Mouse (Mus musculus) spleen, adult 2 months (tissue): ENCODE results near the gene Rpgrip1l. TPM values are rescaled to one million over a fixed set of nuclear protein-coding genes. Genes with fewer than 3 reads are reported as not detected.

Experiments used
- DNase-seq, 2 experiments: peaks; one replicate each; pipeline versions ENCODE4 v3.0.0 to v3.0.0-alpha.2; 2012 to 2021; ENCODE audit warnings: low spot score in 2 of 2, low read depth in 1 of 2
- H3K27ac ChIP-seq: fragments of 200-500 bp; 2 replicates; pipeline ENCODE4 v1.5.1; 2012; ENCODE audit warnings: low read length, inconsistent platforms; ENCODE audit not compliant: insufficient read depth
- H3K27me3 ChIP-seq: fragments of 200-500 bp; 2 replicates; pipeline ENCODE4 v1.6.1; 2012; ENCODE audit warnings: mild to moderate bottlenecking, moderate library complexity, low read length, inconsistent platforms; ENCODE audit not compliant: control insufficient read depth, insufficient read depth
- H3K36me3 ChIP-seq: fragments of 200-500 bp; 2 replicates; pipeline ENCODE4 v1.6.1; 2012; ENCODE audit warnings: mild to moderate bottlenecking, low read length, inconsistent platforms; ENCODE audit not compliant: control insufficient read depth, insufficient read depth
- H3K4me1 ChIP-seq: fragments of 200-500 bp; 2 replicates; pipeline ENCODE4 v1.6.1; 2011; ENCODE audit warnings: inconsistent platforms; ENCODE audit not compliant: control insufficient read depth, insufficient read depth, insufficient read length
- H3K4me3 ChIP-seq: fragments of 200-500 bp; 2 replicates; pipeline ENCODE4 v1.5.1; 2011; ENCODE audit warnings: mild to moderate bottlenecking, inconsistent platforms; ENCODE audit not compliant: insufficient read depth, insufficient read length; ENCODE audit errors: extremely low read depth
- CTCF ChIP-seq: fragments of 200-500 bp; IDR thresholded peaks from 2 replicates; pipeline ENCODE4 v1.5.1; 2011; ENCODE audit warnings: mild to moderate bottlenecking, inconsistent platforms; ENCODE audit not compliant: insufficient read depth, insufficient read length, insufficient replicate concordance; ENCODE audit errors: extremely low read depth
- POLR2A ChIP-seq: fragments of 200-500 bp; IDR thresholded peaks from 2 replicates; pipeline ENCODE4 v1.6.1; 2011; ENCODE audit warnings: low read depth, low read length, inconsistent platforms
- WGBS: fragments of 180-500 bp; shearing (Covaris S2); methylation state at CpG from one replicate; pipeline ENCODE4 v1.1.7; 2018; 5-methylcytosine and 5-hydroxymethylcytosine counted together
- polyA plus RNA-seq: library from polyadenylated mRNA; depleted of rRNA; stranded (reverse); fragments of >200 nt; gene quantifications from 2 replicates; pipeline ENCODE4 v1.2.3, GENCODE M21; 2012; rRNA removed

Rpgrip1l gene
- polyA plus RNA-seq: 0.27 and 0.30 TPM in 2 replicates

- 1% methylated on average over 59 of the region's 59 CpGs for WGBS
- H3K27ac ChIP-seq: peak within 1 kb of the TSS; percentile 63
Observed at GRCm38 (mm10) chr8:91312835-91313832, at the start of gene Rpgrip1l, which contains the start of gene Fto. Gene Rpgrip1l (minus strand): TSS chr8:91313262. Gene Fto (plus strand): TSS chr8:91313525.

GRCm38 (mm10) chr8:91360644-91361357 is 47.7 kb upstream of the Rpgrip1l start:
- peaks cover 3% of the 10 kb centered on the region; the same call in 1 of the 2 replicates for H3K4me1 ChIP-seq
- H3K4me3 ChIP-seq: no peak overlapping the region
- no peak for DNase-seq
- H3K27ac ChIP-seq: no peak overlapping the region
- TF ChIP-seq CTCF (no peak), POLR2A (no peak)
- WGBS: 31% methylated on average over 10 of the region's 10 CpGs
- H3K27me3 ChIP-seq: no peaks in the 10 kb centered on the region
- no peaks in the 10 kb centered on the region for H3K36me3 ChIP-seq

More at GRCm38 (mm10) chr8:91312835-91313832, at the start of gene Rpgrip1l, which contains the start of gene Fto:
- Histone ChIP-seq H3K27me3 (no peaks in the 10 kb centered on the region), H3K36me3 (no peaks in the 10 kb centered on the region), H3K4me3 (peak within 1 kb of the TSS; percentile 79), H3K4me1 (no peaks in the 10 kb centered on the region; the same call in 1 of the 2 replicates)
- no peak for TF ChIP-seq CTCF
- DNase-seq: peak; percentile 96 to 97

GRCm38 (mm10) chr8:91359511-91359910 is 46.4 kb upstream of the Rpgrip1l start:
- Histone ChIP-seq H3K27me3 (no peaks in the 10 kb centered on the region), H3K4me3 (no peak overlapping the region), H3K36me3 (no peaks in the 10 kb centered on the region; the same call in 1 of the 2 replicates), H3K27ac (no peak overlapping the region), H3K4me1 (peaks cover 3% of the 10 kb centered on the region; the same call in 1 of the 2 replicates)
- DNase-seq: no peak
- TF ChIP-seq POLR2A (no peak), CTCF (no peak)
- 87% methylated on average over 9 of the region's 9 CpGs for WGBS

- Histone ChIP-seq H3K27me3 (no peaks in the 10 kb centered on the region), H3K27ac (no peak overlapping the region), H3K4me3 (no peak overlapping the region), H3K36me3 (no peaks in the 10 kb centered on the region; the same call in 1 of the 2 replicates), H3K4me1 (peaks cover 3% of the 10 kb centered on the region; the same call in 1 of the 2 replicates)
- 90% methylated on average over 5 of the region's 5 CpGs for WGBS
- no peak for TF ChIP-seq POLR2A
- TF ChIP-seq CTCF: no peak
- DNase-seq: no peak
Observed at GRCm38 (mm10) chr8:91358016-91358415, 45.0 kb upstream of the Rpgrip1l start.

- Histone ChIP-seq H3K27me3 (no peaks in the 10 kb centered on the region), H3K4me3 (no peak overlapping the region), H3K36me3 (no peaks in the 10 kb centered on the region; the same call in 1 of the 2 replicates), H3K27ac (no peak overlapping the region), H3K4me1 (peaks cover 3% of the 10 kb centered on the region; the same call in 1 of the 2 replicates)
- TF ChIP-seq POLR2A: no peak
- no peak for TF ChIP-seq CTCF
- WGBS: 74% methylated on average over 4 of the region's 4 CpGs
- DNase-seq: no peak
Observed at GRCm38 (mm10) chr8:91357493-91358014, 44.5 kb upstream of the Rpgrip1l start.

- no peak for DNase-seq
- no peak for TF ChIP-seq POLR2A
- no peaks in the 10 kb centered on the region for H3K27me3 ChIP-seq
- peaks cover 3% of the 10 kb centered on the region; the same call in 1 of the 2 replicates for H3K4me1 ChIP-seq
- H3K36me3 ChIP-seq: no peaks in the 10 kb centered on the region; the same call in 1 of the 2 replicates
- no peak overlapping the region for H3K27ac ChIP-seq
- H3K4me3 ChIP-seq: no peak overlapping the region
- WGBS: 95% methylated on average over 11 of the region's 11 CpGs
Observed at GRCm38 (mm10) chr8:91355956-91356699, 43.1 kb upstream of the Rpgrip1l start.
